Mouse (Mus musculus) left cerebral cortex, postnatal 25 days (tissue): ENCODE measurements around the gene Fktn. TPM values are rescaled to one million over a fixed set of nuclear protein-coding genes. Genes with fewer than 3 reads are reported as not detected.

Experiments used
- DNase-seq, 2 experiments: peaks; one replicate each; pipeline ENCODE4 v3.0.0; 2022; ENCODE audit warnings: low spot score in 2 of 2, mixed read lengths in 1 of 2
- intact Hi-C: fragments of 180-260 bp; cut with DNase I; formaldehyde crosslinking; loops from one replicate; pipeline ENCODE4 v1.15.1; 2025
- total RNA-seq, 2 experiments: library from RNA; stranded (reverse); gene quantifications; 2 replicates each; pipeline ENCODE4 v1.2.3; 2021

The Fktn gene
- total RNA-seq, 2 experiments from 2014 or later: 29.0 to 31.8 TPM

GRCm38 (mm10) chr4:53818320-53818719 lies 104.5 kb downstream of the Fktn start:
- intact Hi-C loops: no loop called here
- no peak for DNase-seq

- peak in 1 of 2 experiments; percentile 8 for DNase-seq
- intact Hi-C loops: loop anchor here (5.0 kb wide), 1 partner anchor 46 kb away; the partner anchor contains the start of gene Tal2
These were observed 109.9 kb downstream of the Fktn start for GRCm38 (mm10) chr4:53823697-53824096.

GRCm38 (mm10) chr4:53824831-53825230 lies 111.0 kb downstream of the Fktn start:
- no peak for DNase-seq
- intact Hi-C loops: loop anchor here (5.0 kb wide), 2 partner anchors 48 to 73 kb away; partner anchors contain the start of gene Tal2

DNA sequence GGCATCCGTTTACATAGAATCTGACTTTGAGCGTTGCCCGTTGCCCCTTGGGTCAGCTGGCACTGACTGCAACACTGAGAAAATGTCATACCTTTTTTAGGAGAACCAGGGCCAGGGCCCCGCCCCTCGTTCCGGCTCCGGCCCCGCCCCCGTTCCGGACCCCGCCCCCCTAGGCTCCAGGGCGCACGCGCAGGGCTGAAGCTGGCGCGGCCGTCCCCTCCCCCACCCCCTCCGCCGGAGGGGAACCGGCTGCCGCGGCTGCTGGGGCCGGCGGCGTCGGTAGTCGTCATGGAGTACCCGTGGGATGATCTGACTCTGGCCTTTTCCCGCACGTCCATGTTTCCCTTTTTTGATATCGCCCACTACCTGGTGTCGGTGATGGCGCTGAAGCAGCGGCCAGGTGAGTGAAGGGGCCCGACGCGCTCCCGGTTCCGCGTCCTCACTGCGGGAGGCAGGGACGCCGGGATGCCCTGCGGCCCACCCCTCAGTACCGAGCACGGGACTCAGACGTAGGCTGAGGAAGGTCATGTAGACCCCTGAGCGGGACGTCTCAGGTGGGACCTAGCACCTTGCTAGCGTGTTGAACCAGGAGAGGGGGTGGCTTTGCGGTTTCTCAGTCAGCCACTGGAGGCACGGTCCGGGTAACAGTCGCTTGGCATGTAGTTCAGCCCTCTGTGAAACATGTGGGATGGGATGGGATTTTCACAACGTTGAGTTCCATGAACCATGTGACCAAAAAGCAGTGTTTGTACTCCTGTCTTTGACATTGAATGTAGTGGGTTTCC lies 112.2 kb downstream of the Fktn start, which contains the start of gene Tmem38b:
Tmem38b (plus strand) TSS at position 225 of the 785 bp plus-strand sequence.
- DNase-seq: peak; percentile 62 to 67
- intact Hi-C loops: loop anchor here (5.0 kb wide), 1 partner anchor 74 kb away; no protein-coding TSS in a partner anchor

DNA sequence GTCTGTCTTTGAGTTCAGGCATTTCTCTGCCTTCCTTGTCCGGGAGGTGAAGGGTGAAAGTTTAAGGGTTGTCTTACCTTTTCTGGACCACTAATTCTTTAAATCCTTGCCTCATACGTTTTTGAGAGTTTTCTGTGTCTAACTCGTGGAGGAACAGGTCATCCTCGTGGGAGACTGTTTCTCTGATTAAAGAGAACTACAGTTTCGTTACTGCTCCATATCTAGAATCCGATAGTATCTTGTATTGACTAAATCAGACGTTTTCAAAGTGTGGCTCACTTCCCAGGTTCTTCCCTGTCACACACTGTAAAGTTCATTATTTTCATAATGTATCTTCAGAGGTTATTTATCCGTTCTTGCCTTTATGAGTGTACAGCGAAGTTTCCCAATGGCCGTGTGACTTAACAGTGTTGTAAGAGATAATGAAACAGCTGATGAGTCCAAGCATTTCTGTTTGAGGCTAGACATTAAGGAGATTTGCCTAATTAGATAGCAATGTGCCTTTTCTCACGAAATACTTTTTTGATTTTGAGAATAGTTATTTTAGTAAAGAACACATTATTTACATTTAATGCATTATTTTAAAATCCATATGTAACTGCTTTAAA lies 112.9 kb downstream of the Fktn start:
- DNase-seq: peak in 1 of 2 experiments; percentile 4
- intact Hi-C loops: loop anchor here (5.0 kb wide), 1 partner anchor 74 kb away; no protein-coding TSS in a partner anchor

Other genes starting within 250 kb of the Fktn start
- gene Fsd1l, start 82.5 kb upstream of the Fktn start, total RNA-seq: 10 to 100 TPM; 33.7 to 36.1 TPM
- not detected for gene Tal2, start 65.7 kb downstream of the Fktn start, total RNA-seq
- gene Tmem38b, start 112.0 kb downstream of the Fktn start, total RNA-seq: 10 to 100 TPM; 11.5 to 12.8 TPM